Mouse (Mus musculus): Measurements from ENCODE around the gene Lrrc1.
A peak's percentile ranks its signal among the peaks of the same experiment; 100 is the strongest.
"Not testable (repeated sequence)": the region's sequence is repeated elsewhere in the genome, so short reads cannot be mapped to it uniquely, and the experiment has no call there.

Gene Lrrc1

GRCm38 (mm10) chr9:77544354-77545067, at the start of gene Lrrc1:
Gene Lrrc1, minus strand, starts transcription at chr9:77544870.
- DNase-seq (ENCODE audit: low read depth, low spot score): peak; percentile 94

GRCm38 (mm10) chr9:77592423-77592822, 47.8 kb upstream of the Lrrc1 start:
- DNase-seq (ENCODE audit: low read depth, low spot score): no peak

GRCm38 (mm10) chr9:77589496-77589895, 44.8 kb upstream of the Lrrc1 start:
- DNase-seq (ENCODE audit: low read depth, low spot score): no peak

- no peak for DNase-seq (ENCODE audit: low read depth, low spot score)
Observed at GRCm38 (mm10) chr9:77587616-77588015, 42.9 kb upstream of the Lrrc1 start.

GRCm38 (mm10) chr9:77586806-77587591, 42.3 kb upstream of the Lrrc1 start:
- no peak for DNase-seq (ENCODE audit: low read depth, low spot score)

- no peak for DNase-seq (ENCODE audit: low read depth, low spot score)
Observed at GRCm38 (mm10) chr9:77584746-77585145, 40.1 kb upstream of the Lrrc1 start.

GRCm38 (mm10) chr9:77583302-77583701, 38.6 kb upstream of the Lrrc1 start:
- no peak for DNase-seq (ENCODE audit: low read depth, low spot score)

- DNase-seq (ENCODE audit: low read depth, low spot score): no peak
Observed at GRCm38 (mm10) chr9:77579827-77580226, 35.2 kb upstream of the Lrrc1 start.

- DNase-seq (ENCODE audit: low read depth, low spot score): no peak
Observed at GRCm38 (mm10) chr9:77577931-77578330, 33.3 kb upstream of the Lrrc1 start.

- DNase-seq (ENCODE audit: low read depth, low spot score): no peak
Observed at GRCm38 (mm10) chr9:77577409-77577808, 32.7 kb upstream of the Lrrc1 start.

- no peak for DNase-seq (ENCODE audit: low read depth, low spot score)
Observed at GRCm38 (mm10) chr9:77576320-77576719, 31.6 kb upstream of the Lrrc1 start.

GRCm38 (mm10) chr9:77574996-77575395, 30.3 kb upstream of the Lrrc1 start:
- DNase-seq (ENCODE audit: low read depth, low spot score): not testable (repeated sequence)

- no peak for DNase-seq (ENCODE audit: low read depth, low spot score)
Observed at GRCm38 (mm10) chr9:77571851-77572250, 27.2 kb upstream of the Lrrc1 start.

- DNase-seq (ENCODE audit: low read depth, low spot score): no peak
Observed at GRCm38 (mm10) chr9:77568789-77569506, 24.3 kb upstream of the Lrrc1 start.

- DNase-seq (ENCODE audit: low read depth, low spot score): no peak
Observed at GRCm38 (mm10) chr9:77561827-77562226, 17.2 kb upstream of the Lrrc1 start.

- no peak for DNase-seq (ENCODE audit: low read depth, low spot score)
Observed at GRCm38 (mm10) chr9:77557963-77558362, 13.3 kb upstream of the Lrrc1 start.

GRCm38 (mm10) chr9:77557181-77557580, 12.5 kb upstream of the Lrrc1 start:
- DNase-seq (ENCODE audit: low read depth, low spot score): no peak

- DNase-seq (ENCODE audit: low read depth, low spot score): no peak
Observed at GRCm38 (mm10) chr9:77556435-77556834, 11.8 kb upstream of the Lrrc1 start.

- no peak for DNase-seq (ENCODE audit: low read depth, low spot score)
Observed at GRCm38 (mm10) chr9:77553465-77553864, 8.8 kb upstream of the Lrrc1 start.

- no peak for DNase-seq (ENCODE audit: low read depth, low spot score)
Observed at GRCm38 (mm10) chr9:77551036-77551512, 6.4 kb upstream of the Lrrc1 start.

GRCm38 (mm10) chr9:77546010-77546409, 1.3 kb upstream of the Lrrc1 start:
- peak; percentile 37 for DNase-seq (ENCODE audit: low read depth, low spot score)

GRCm38 (mm10) chr9:77545068-77545421, 375 bp upstream of the Lrrc1 start:
- DNase-seq (ENCODE audit: low read depth, low spot score): no peak

Data from mesoderm, embryonic 11.5 days (tissue).